Mouse (Mus musculus) hindbrain, embryonic 14.5 days (tissue): ENCODE measurements around the gene Rcan2. TPM values are rescaled to one million over a fixed set of nuclear protein-coding genes. Genes with fewer than 3 reads are reported as not detected.

Source experiments
- ATAC-seq: fragments of 200-750 bp; cut with Nextera tagmentation; 2 replicates; pipeline ENCODE4 v1.8.0; 2017; ENCODE audit warnings: moderate number of reproducible peaks, mild to moderate bottlenecking, moderate TSS enrichment, moderate library complexity; ENCODE audit not compliant: low FRiP score
- DNase-seq: peaks from one replicate; pipeline ENCODE4 v3.0.0-alpha.2; 2015; ENCODE audit warnings: low spot score
- H3K27ac ChIP-seq: fragments of 300-500 bp; sonication (generic); 2 replicates; pipeline ENCODE4 v1.5.1; 2014; ENCODE audit warnings: mild to moderate bottlenecking, moderate library complexity
- H3K27me3 ChIP-seq: fragments of 300-500 bp; sonication (generic); 2 replicates; pipeline ENCODE4 v1.6.1; 2014; ENCODE audit warnings: mild to moderate bottlenecking, low read length, mixed read lengths; ENCODE audit not compliant: control insufficient read depth, insufficient read depth
- H3K36me3 ChIP-seq: fragments of 300-500 bp; sonication (generic); replicated peaks from 2 replicates; pipeline ENCODE4 v1.6.1; 2014; ENCODE audit not compliant: control insufficient read depth, insufficient read depth
- H3K4me1 ChIP-seq: fragments of 300-500 bp; sonication (generic); replicated peaks from 2 replicates; pipeline ENCODE4 v1.6.1; 2014; ENCODE audit warnings: antibody characterized with exemption, low read length, mixed read lengths; ENCODE audit not compliant: control insufficient read depth, insufficient read depth
- H3K4me2 ChIP-seq: fragments of 300-500 bp; sonication (generic); replicated peaks from 2 replicates; pipeline ENCODE4 v1.6.1; 2014; ENCODE audit warnings: mild to moderate bottlenecking, moderate library complexity
- H3K4me3 ChIP-seq: fragments of 300-500 bp; sonication (generic); replicated peaks from 2 replicates; pipeline ENCODE4 v1.5.1; 2014; ENCODE audit warnings: mild to moderate bottlenecking, low read length
- H3K9ac ChIP-seq: fragments of 300-500 bp; sonication (generic); 2 replicates; pipeline ENCODE4 v1.6.1; 2014
- H3K9me3 ChIP-seq: fragments of 300-500 bp; sonication (generic); 2 replicates; pipeline ENCODE4 v1.6.1; 2016; ENCODE audit warnings: low read length; ENCODE audit not compliant: control insufficient read depth
- WGBS: fragments of 180-500 bp; shearing (Covaris S2); extraction: QIAGEN DNeasy Blood & Tissue Kit; methylation state at CpG from one replicate; pipeline ENCODE4 v1.1.7; 2014; 5-methylcytosine and 5-hydroxymethylcytosine counted together
- polyA plus RNA-seq: library from polyadenylated mRNA; unstranded; fragments of >200 nt; fragmentation: Nextera tagmentation; extraction: Ambion mirVana; gene quantifications from 2 replicates; pipeline ENCODE4 v1.2.1, GENCODE M21; 2014

Gene Rcan2
- polyA plus RNA-seq, 1 experiment from 2014 or later, result 124 TPM

DNA sequence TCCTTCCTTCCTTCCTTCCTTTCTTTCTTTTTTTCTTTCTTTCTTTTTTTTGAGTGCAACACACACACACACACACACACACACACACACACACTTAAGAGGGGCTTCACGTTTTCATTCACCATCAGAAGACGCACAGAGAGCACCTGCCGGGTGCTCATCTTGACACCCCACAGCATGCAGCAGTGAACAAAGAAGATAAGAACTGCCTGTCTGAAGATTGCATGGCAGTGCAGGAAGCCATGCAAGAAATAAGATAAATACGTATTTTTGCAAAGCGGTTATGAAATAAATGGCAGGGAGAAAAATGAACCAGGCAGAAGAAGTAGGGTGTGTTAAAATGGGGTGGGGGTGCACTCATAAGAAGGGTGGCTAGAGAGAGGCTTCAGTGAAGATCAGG, 116.0 kb downstream of the Rcan2 start:
- Histone ChIP-seq H3K4me3 (no peak overlapping the region), H3K27ac (no peak overlapping the region), H3K9me3 (0 out of 2 replicates have a peak, but pooled peaks cover 4% of the 10 kb centered on the region), H3K9ac (no peak overlapping the region), H3K36me3 (no peaks in the 10 kb centered on the region), H3K4me1 (no peaks in the 10 kb centered on the region), H3K4me2 (no peak overlapping the region), H3K27me3 (no peaks in the 10 kb centered on the region)
- 77% methylated on average over 5 of the region's 5 CpGs for WGBS
- DNase-seq, result no peak
- ATAC-seq, result no peak

GRCm38 (mm10) chr17:43929856-43930255, 128.7 kb downstream of the Rcan2 start:
- WGBS, result 90% methylated on average over 4 of the region's 4 CpGs
- Histone ChIP-seq H3K4me3 (no peak overlapping the region), H3K27ac (no peak overlapping the region), H3K36me3 (no peaks in the 10 kb centered on the region), H3K4me2 (no peak overlapping the region), H3K27me3 (no peaks in the 10 kb centered on the region), H3K9me3 (no peaks in the 10 kb centered on the region), H3K9ac (no peak overlapping the region), H3K4me1 (no peaks in the 10 kb centered on the region)
- DNase-seq (no peak), ATAC-seq (no peak)

DNA sequence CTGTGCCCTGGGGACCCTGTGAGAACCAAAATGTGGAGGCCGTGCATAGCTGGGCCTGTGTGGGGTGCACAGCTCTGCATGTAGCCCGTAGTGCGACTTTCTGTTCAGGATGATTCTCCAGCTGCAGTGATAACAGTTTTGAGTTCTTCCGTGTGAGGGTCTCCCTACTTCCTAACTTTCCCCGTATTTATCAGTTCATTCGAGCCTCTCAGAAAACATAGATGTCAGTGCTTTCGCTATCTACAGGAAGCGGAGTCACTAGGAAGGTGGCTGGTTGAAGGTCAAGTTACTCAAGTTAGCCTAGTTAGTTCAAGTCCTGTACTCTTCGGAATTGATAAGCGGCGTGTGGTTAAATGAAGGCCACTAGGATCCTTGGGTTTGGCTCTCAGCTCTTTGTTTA, 130.6 kb downstream of the Rcan2 start:
- Histone ChIP-seq H3K36me3 (no peaks in the 10 kb centered on the region), H3K9ac (no peak overlapping the region), H3K4me3 (no peak overlapping the region), H3K27ac (no peak overlapping the region), H3K9me3 (0 out of 2 replicates have a peak, but pooled peaks cover 4% of the 10 kb centered on the region), H3K4me1 (no peaks in the 10 kb centered on the region), H3K4me2 (no peak overlapping the region), H3K27me3 (no peaks in the 10 kb centered on the region)
- DNase-seq, result no peak
- 98% methylated on average over 11 of the region's 11 CpGs for WGBS
- no peak for ATAC-seq

DNA sequence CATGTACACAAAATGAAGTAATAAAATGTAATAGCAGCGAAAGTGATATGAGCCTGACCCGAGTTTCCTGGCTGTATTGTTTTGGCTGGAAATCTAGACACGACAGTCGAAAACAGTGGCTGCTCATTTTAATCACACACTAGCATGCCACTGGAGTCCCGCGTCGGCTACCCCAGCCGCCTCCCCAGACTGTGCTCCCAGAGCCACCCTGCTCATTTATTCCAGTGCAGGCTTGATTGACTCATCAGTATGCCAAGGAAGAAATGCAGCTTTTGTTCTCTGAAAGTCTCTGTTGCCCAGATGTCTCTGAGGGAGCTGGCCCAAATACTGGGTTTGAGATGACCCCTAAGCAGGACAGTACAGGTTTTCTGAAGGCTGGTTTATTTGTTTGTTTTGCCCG, 132.9 kb downstream of the Rcan2 start:
- no peak overlapping the region for H3K9ac ChIP-seq
- H3K36me3 ChIP-seq, result no peaks in the 10 kb centered on the region
- H3K9me3 ChIP-seq, result 0 out of 2 replicates have a peak, but pooled peaks cover 4% of the 10 kb centered on the region
- 50% methylated on average over 9 of the region's 9 CpGs for WGBS
- no peaks in the 10 kb centered on the region for H3K27me3 ChIP-seq
- H3K4me3 ChIP-seq, result no peak overlapping the region
- peak; percentile 43; the same call in 1 of the 2 replicates for ATAC-seq
- H3K27ac ChIP-seq, result no peak overlapping the region
- H3K4me2 ChIP-seq, result no peak overlapping the region
- H3K4me1 ChIP-seq, result no peaks in the 10 kb centered on the region
- no peak for DNase-seq

- H3K27ac ChIP-seq, result peak overlapping the region; percentile 89
- ATAC-seq, result peak; percentile 54
- H3K4me1 ChIP-seq, result peaks cover 19% of the 10 kb centered on the region; the same call in 1 of the 2 replicates
- WGBS, result 6% methylated on average over 5 of the region's 5 CpGs
- peak overlapping the region; percentile 61 for H3K4me2 ChIP-seq
- peak overlapping the region; percentile 68 for H3K9ac ChIP-seq
- peak overlapping the region; percentile 43 for H3K4me3 ChIP-seq
- no peaks in the 10 kb centered on the region for H3K9me3 ChIP-seq
- H3K27me3 ChIP-seq, result no peaks in the 10 kb centered on the region
- no peaks in the 10 kb centered on the region for H3K36me3 ChIP-seq
- peak; percentile 57 for DNase-seq
These were observed 151.1 kb downstream of the Rcan2 start for GRCm38 (mm10) chr17:43952219-43952618.

DNA sequence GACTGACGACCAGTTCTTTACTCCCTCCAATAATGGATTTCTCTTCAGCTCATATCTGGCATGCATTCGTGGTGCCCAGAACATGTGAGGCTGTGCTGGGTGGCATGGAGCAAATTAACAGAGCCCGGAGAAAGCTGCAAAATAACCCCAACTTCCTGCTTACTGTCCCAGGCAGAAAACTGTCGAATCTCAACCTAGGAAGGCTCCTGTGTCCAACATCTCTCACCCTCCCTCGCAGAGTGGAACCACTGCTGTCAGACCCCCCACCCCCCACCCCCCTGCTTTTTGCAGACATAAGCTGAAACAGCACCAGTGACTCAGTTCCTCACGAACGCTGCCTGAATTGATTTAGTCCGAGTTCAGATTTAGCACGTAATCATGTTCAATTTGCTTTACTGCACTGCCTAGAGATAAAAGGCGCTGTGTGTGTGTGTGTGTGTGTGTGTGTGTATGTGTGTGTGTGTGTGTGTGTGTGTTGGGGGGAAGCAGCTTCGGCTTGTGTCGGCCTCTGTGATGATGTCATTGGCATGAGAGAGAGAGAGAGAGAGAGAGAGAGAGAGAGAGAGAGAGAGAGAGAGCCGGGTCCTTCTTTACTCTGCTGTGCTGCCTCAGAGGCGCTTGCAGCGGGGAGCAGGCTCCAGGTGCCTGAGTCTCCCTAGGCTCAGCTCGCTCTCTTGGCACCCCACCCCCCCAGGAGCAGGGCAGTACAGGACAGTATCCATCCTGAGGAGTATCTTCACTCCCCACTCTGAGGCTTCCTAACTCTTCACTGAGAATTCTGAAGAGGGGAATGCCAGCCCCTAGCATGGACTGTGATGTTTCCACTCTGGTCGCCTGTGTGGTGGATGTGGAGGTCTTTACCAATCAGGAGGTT, 151.7 kb downstream of the Rcan2 start:
- peak; percentile 81 for ATAC-seq
- Histone ChIP-seq H3K9me3 (no peaks in the 10 kb centered on the region), H3K27ac (peak overlapping the region; percentile 89), H3K27me3 (no peaks in the 10 kb centered on the region), H3K4me2 (peak overlapping the region; percentile 61), H3K36me3 (no peaks in the 10 kb centered on the region), H3K4me3 (peak overlapping the region; percentile 43), H3K4me1 (peaks cover 19% of the 10 kb centered on the region; the same call in 1 of the 2 replicates), H3K9ac (peak overlapping the region; percentile 68)
- DNase-seq, result peak; percentile 69
- 9% methylated on average over 17 of the region's 17 CpGs for WGBS

DNA sequence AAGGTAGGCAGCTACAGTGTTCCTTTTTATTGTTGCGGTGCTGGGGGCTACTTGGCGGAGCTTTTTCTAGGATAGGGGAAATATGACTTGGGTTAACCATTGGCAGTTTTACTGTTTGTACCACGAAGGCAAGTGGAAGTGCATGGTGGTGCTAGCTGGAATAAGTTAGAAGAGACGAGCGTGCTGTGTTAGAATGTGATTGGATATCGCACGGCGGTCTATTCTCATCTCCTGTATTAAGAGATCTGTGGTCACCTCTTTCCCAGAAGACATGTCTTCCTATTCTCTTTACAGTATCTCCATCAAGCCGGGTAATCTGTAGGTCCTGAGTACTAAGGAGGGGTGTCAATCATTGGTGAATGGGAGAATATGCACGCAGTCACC, 152.4 kb downstream of the Rcan2 start:
- Histone ChIP-seq H3K4me1 (peaks cover 19% of the 10 kb centered on the region; the same call in 1 of the 2 replicates), H3K27ac (peak overlapping the region; percentile 89), H3K27me3 (no peaks in the 10 kb centered on the region), H3K9me3 (no peaks in the 10 kb centered on the region), H3K4me2 (peak overlapping the region; percentile 61), H3K36me3 (no peaks in the 10 kb centered on the region), H3K4me3 (peak overlapping the region; percentile 43), H3K9ac (peak overlapping the region; percentile 68)
- peak; percentile 49 for ATAC-seq
- 35% methylated on average over 10 of the region's 10 CpGs for WGBS
- peak; percentile 48 for DNase-seq

GRCm38 (mm10) chr17:43959797-43960196, 158.6 kb downstream of the Rcan2 start:
- WGBS, result 87% methylated on average over 3 of the region's 3 CpGs
- H3K4me2 ChIP-seq, result no peak overlapping the region
- ATAC-seq, result no peak

GRCm38 (mm10) chr17:43969943-43970342, 168.8 kb downstream of the Rcan2 start:
- DNase-seq (no peak), ATAC-seq (no peak)
- Histone ChIP-seq H3K4me2 (no peak overlapping the region), H3K9me3 (no peaks in the 10 kb centered on the region), H3K36me3 (no peaks in the 10 kb centered on the region), H3K27me3 (no peaks in the 10 kb centered on the region), H3K4me3 (no peak overlapping the region), H3K9ac (no peak overlapping the region), H3K4me1 (0 out of 2 replicates have a peak, but pooled peaks cover 4% of the 10 kb centered on the region), H3K27ac (no peak overlapping the region)
- 90% methylated on average over 10 of the region's 10 CpGs for WGBS

More at GRCm38 (mm10) chr17:43959797-43960196, 158.6 kb downstream of the Rcan2 start:
- Histone ChIP-seq H3K9ac (no peak overlapping the region), H3K36me3 (no peaks in the 10 kb centered on the region), H3K27me3 (no peaks in the 10 kb centered on the region), H3K9me3 (0 out of 2 replicates have a peak, but pooled peaks cover 4% of the 10 kb centered on the region), H3K4me3 (no peak overlapping the region), H3K4me1 (no peaks in the 10 kb centered on the region; the same call in 1 of the 2 replicates), H3K27ac (no peak overlapping the region)
- no peak for DNase-seq
